Mouse (Mus musculus) CH12.LX (cell line): ENCODE measurements around the gene Dupd1.

Experiments
- CTCF ChIP-seq, 2 experiments: IDR thresholded peaks in 1 of 2; conservative IDR thresholded peaks in 1 of 2; 2 replicates each; pipeline ENCODE4 v1.5.1; 2011 to 2012; ENCODE audit warnings: low read depth in 2 of 2, low read length in 2 of 2, improper control_type of control experiment in 1 of 2, inconsistent platforms in 1 of 2, mild to moderate bottlenecking in 1 of 2, moderate library complexity in 1 of 2
- ELF1 ChIP-seq: IDR thresholded peaks from 2 replicates; pipeline ENCODE4 v1.6.1; 2014; ENCODE audit warnings: low read depth, mild to moderate bottlenecking, inconsistent platforms, low read length, improper control_type of control experiment
- EP300 ChIP-seq: IDR thresholded peaks from 2 replicates; pipeline ENCODE4 v1.6.1; 2011; ENCODE audit warnings: low read length, improper control_type of control experiment
- ETS1 ChIP-seq: conservative IDR thresholded peaks from 2 replicates; pipeline ENCODE4 v1.6.1; 2012; ENCODE audit warnings: low read depth, mild to moderate bottlenecking, inconsistent platforms, low read length, improper control_type of control experiment, moderate library complexity
- NRF1 ChIP-seq: IDR thresholded peaks from 2 replicates; pipeline ENCODE4 v1.6.1; 2014; ENCODE audit warnings: low read depth, mild to moderate bottlenecking, inconsistent platforms, low read length, improper control_type of control experiment, moderate library complexity
- POLR2A ChIP-seq: IDR thresholded peaks from 2 replicates; pipeline ENCODE4 v1.6.1; 2011; ENCODE audit warnings: low read depth, mild to moderate bottlenecking, improper control_type of control experiment, low read length
- RAD21 ChIP-seq: IDR thresholded peaks from 2 replicates; pipeline ENCODE4 v1.6.1; 2011; ENCODE audit warnings: low read depth, mild to moderate bottlenecking, low read length, improper control_type of control experiment, moderate library complexity

DNA sequence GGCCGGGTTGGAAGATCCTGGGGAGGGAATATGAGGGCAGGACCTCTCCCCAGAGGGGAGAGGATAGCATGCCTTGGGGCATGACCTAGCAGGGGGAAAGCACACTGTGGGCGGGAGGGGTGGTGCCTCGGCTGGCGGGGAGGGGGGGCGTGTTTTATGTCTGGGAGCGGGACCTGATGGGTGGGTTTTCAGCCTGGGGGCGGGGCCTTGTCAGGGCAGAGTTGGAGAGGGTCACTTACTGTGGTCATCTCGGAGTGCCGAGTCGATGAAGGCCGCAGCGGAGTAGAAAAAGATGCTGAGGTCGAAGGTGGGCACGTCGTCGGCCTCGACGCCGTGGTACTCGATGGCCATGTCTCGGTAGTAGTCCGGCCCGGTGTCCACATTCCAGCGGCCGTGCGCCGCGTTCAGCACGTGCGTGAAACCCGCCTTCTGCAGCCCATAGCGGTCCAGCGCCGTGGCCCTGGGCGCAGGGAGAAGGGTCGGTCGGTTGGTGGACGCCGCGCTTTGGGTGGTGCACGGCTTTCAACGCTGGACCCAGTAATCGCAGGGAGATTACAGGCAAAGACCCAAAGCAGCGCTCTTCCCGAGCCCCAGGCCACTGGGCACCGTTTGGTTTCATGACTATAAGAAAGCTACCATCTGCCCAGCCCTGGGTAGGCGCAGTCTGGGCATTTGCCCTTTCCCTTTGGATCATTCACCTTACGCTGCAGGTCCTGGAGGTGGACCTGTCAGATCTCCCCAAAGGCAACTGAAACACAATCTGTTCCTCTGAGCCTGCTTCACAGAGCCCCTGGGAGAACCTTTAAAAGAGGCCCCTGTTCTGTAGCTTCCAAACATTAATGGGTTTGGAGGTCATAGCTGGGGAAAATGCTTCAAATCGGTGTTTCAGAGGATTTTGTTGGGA is 27.7 kb downstream of the Dupd1 start:
- TF ChIP-seq POLR2A (no peak), CTCF (conservative IDR thresholded peaks at IDR 0.05 in 1 of 2, IDR thresholded peaks at IDR 0.05 in 1 of 2; ENCODE audit: low read depth in 2 of 2, low read length in 2 of 2) (no peak), ETS1 (no peak), NRF1 (no peak), EP300 (no peak), ELF1 (no peak), RAD21 (no peak)
